20 mouse cellular contexts compared by ENCODE assay signal in the genomic region with DNA sequence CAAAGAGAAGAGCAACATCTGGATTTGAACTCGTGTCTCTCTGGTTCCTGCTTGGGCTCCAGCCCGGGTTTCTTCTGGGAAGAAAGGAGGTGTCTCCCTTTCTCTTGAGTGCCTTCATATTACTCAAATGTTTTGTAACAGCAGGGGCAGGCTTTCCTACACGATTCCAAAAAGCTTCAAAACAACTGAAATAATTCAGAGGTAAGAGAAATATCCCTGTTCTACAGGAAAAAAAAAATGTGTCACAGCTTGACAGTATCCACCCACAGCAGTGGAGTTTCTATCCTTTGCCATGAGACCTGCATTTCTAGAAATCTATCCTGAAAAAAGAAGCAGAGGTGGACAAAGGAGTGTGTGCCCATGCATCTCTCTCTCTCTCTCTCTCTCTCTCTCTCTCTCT.
"Had no signal": no experiment of that assay in that cellular context is flagged by ENCODE, and none has a peak within 500 bp of the region (broad histone marks: within the 10 kb centered on the region; RNA-seq: fewer than 3 reads in every experiment).

No protein-coding gene starts in this region.

- H3K36me3 ChIP-seq: intestine, embryonic 15.5 days; kidney, embryonic 15.5 days; liver, embryonic 13.5 days; midbrain, embryonic 12.5 days; neural tube, embryonic 13.5 days; stomach, embryonic 15.5 days had no signal

- H3K4me1 ChIP-seq: intestine, embryonic 15.5 days; liver, embryonic 13.5 days; midbrain, embryonic 12.5 days; stomach, embryonic 15.5 days had no signal

- DNase-seq: kidney, adult 11 months; kidney, adult 8-10 months; kidney, postnatal 10 days; kidney, postnatal 36 days; layer of hippocampus, adult 9-11 months; liver, embryonic 13.5 days; lung, adult 2 months; lung, postnatal 14 days; right cerebral cortex, postnatal 25 days; spleen, adult 18-20 months; thymus, adult 18-20 months; thymus, postnatal 36 days had no signal

- H3K27me3 ChIP-seq: intestine, embryonic 15.5 days; liver, embryonic 13.5 days; midbrain, embryonic 12.5 days; neural tube, embryonic 13.5 days; stomach, embryonic 15.5 days had no signal

- H3K9me3 ChIP-seq: intestine, embryonic 15.5 days; kidney, embryonic 15.5 days; liver, embryonic 13.5 days; midbrain, embryonic 12.5 days; neural tube, embryonic 13.5 days; stomach, embryonic 15.5 days had no signal

- H3K4me3 ChIP-seq: intestine, embryonic 15.5 days; kidney, embryonic 15.5 days; liver, embryonic 13.5 days; midbrain, embryonic 12.5 days; myocyte; neural tube, embryonic 13.5 days; stomach, embryonic 15.5 days had no signal

- H3K27ac ChIP-seq: intestine, embryonic 15.5 days; kidney, embryonic 15.5 days; liver, embryonic 13.5 days; macrophage; midbrain, embryonic 12.5 days; neural tube, embryonic 13.5 days; stomach, embryonic 15.5 days had no signal

- H3K9ac ChIP-seq: intestine, embryonic 15.5 days; kidney, embryonic 15.5 days; liver, embryonic 13.5 days; midbrain, embryonic 12.5 days; neural tube, embryonic 13.5 days; stomach, embryonic 15.5 days had no signal

- ATAC-seq: intestine, embryonic 15.5 days; midbrain, embryonic 16.5 days had no signal

- H3K4me2 ChIP-seq: intestine, embryonic 15.5 days; kidney, embryonic 15.5 days; liver, embryonic 13.5 days; midbrain, embryonic 12.5 days; neural tube, embryonic 13.5 days; stomach, embryonic 15.5 days had no signal
